Mouse (Mus musculus): Measurements from ENCODE around the gene Kxd1. TPM values are rescaled to one million over a fixed set of nuclear protein-coding genes. Genes with fewer than 3 reads are reported as not detected.

Kxd1 gene
- 54.8 to 67.2 TPM (median 60.8 TPM) in 4 replicates for total RNA-seq (2023; ENCODE audit: inconsistent age)

GRCm38 (mm10) chr8:70527512-70528181 lies at the start of gene Kxd1, which contains the start of gene Fkbp8:
Kxd1 (minus strand) TSS chr8:70527956.
Fkbp8 (plus strand) TSS chr8:70527724.

DNA sequence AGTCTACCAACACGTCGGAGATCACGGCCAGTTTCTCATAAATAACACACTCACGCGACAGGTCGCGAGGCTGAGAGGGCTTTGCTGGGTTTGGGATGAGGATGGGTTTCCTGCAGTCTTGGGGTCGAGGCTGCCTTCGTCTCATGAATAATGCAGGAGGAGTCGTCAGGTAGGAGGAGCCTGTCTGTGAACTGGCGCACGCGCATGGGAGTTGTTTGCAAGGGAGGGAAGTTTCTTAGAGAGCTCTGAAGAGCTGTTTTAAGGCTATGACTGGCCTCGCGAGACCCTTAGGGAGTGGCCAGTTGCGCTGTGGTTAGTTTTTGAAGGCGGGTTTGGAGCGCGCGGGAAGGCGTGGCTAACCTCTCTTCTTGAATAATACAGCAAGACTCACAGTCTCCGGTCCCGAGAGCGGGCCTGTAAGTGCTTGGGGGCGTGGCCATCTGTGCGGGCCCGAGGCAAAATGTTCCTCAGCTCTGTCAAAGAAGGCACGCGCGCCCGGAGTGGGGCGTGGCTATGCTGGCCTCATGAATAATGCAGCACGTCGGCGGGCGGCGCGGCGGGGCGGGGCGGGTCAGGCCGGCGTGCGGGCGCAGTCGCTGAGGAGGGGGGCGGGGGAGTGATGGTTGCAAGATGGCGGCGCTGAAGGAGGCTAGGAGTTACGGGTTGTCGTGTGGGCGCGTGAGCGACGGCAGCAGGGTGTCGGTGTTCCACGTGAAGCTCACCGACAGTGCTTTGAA lies 11.5 kb upstream of the Kxd1 start, which contains the start of gene Ell:
Gene Ell (plus strand): TSS at position 381 of the 737 bp plus-strand sequence.

GRCm38 (mm10) chr8:70510228-70510915 lies 17.4 kb downstream of the Kxd1 start, which contains the start of gene Uba52:
Uba52 (minus strand) TSS chr8:70510801.

GRCm38 (mm10) chr8:70506328-70507026 lies 21.3 kb downstream of the Kxd1 start, which contains the start of gene Rex1bd:
Rex1bd (minus strand) TSS chr8:70506752.

DNA sequence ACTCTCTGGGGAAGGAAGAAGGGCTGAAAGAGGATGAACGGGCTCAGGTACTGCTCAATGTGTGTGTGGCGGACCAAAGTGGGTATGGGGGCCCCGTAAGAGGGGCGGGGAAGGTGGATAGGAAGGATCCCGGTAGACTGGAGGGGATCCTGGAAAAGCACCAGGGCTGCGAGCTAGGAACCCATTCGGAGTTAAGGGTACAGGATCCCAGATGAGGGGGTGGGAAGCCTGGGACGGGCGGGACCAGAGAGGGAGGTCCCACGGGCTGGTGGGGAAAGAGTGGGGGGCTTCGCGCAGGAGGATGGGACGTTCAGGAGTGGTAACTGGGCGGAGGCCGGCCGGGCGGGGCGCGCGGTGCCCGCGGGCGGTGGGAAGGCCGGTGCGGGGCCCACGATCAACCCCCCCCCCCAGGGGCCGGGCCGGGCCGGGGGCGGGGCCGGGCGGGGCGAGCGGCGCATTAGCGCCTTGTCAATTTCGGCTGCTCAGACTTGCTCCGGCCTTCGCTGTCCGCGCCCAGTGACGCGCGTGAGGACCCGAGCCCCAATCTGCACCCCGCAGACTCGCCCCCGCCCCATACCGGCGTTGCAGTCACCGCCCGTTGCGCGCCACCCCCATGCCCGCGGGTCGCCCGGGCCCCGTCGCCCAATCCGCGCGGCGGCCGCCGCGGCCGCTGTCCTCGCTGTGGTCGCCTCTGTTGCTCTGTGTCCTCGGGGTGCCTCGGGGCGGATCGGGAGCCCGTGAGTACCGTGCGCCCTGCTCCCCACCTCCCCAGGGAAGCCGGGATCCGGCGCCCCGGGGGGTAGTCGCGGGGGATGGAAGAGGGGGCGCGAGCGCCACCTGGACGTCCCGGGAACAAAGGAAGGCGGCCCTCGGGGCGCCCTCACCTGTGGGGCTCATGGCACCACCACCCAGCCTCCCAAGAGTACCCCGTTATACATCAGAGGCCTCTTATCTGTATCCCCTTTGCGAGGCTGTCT lies 34.8 kb downstream of the Kxd1 start, which contains the start of gene Crlf1:
Gene Crlf1 (plus strand): TSS at position 495 of the 977 bp plus-strand sequence.

GRCm38 (mm10) chr8:70486941-70487520 lies 40.7 kb downstream of the Kxd1 start, which contains the start of gene Tmem59l:
Tmem59l (minus strand) TSS chr8:70487358.

DNA sequence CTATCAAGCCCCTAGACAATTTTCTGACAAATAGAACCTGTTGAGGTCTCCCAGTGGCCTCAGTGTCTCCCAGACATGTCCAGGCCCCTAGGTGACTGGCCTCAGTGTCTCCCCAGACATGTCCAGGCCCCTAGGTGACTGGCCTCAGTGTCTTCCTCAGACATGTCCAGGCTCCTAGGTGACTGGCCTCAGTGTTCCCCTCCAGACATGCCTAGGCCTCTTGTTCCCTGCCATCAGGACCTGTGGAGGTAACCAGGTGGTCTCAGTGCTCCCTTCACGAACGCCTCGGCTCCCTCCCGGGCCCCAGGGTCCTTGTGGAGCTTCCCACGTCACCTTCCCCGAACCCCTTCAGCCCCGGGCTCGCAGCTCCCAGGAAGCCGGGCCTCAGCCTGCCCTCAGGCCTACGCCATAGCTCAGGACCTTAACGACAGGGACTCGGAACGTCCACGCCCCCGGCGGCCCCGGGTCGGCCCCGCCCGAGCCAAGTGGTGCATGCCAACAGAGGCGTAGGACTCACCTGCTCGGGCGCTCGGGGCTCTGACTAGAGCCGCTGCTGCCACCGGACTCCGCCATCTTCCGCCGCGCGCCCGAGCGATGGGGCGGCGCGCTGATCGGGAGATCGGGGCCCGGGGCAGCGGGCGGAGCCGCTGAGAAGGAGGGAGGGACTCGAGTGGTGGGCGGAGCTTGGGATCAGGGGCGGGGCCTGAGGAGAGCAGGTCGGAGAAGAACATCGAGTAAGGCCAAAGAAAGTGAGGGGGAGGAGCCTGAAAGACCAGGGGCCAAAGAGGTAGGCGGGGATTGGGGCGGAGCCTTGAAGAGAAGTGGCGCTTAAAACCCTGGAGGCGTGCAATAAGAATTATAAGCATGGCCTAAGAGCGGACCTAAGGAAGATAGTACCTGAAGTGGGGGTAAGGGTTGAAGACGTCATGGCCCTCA lies 51.2 kb downstream of the Kxd1 start, which contains the start of gene Klhl26:
Gene Klhl26 (minus strand): TSS at position 636 of the 936 bp plus-strand sequence.

Other genes starting within 250 kb of the Kxd1 start
- 7.0 to 10.2 TPM (median 8.9 TPM) in 4 replicates for gene Homer3, start 245.1 kb downstream of the Kxd1 start, total RNA-seq (2023; ENCODE audit: inconsistent age)
- gene Ddx49, start 225.5 kb downstream of the Kxd1 start, total RNA-seq (2023; ENCODE audit: inconsistent age) = 60.2 to 96.0 TPM (median 74.4 TPM) in 4 replicates
- 101 to 125 TPM (median 107 TPM) in 4 replicates for gene Cope, start 225.4 kb downstream of the Kxd1 start, total RNA-seq (2023; ENCODE audit: inconsistent age)
- gene Cers1, start 212.2 kb downstream of the Kxd1 start, total RNA-seq (2023; ENCODE audit: inconsistent age) = not detected in 4 replicates
- gene Gdf1, start 198.1 kb downstream of the Kxd1 start, total RNA-seq (2023; ENCODE audit: inconsistent age) = not detected in 4 replicates
- gene Upf1, start 174.7 kb downstream of the Kxd1 start, total RNA-seq (2023; ENCODE audit: inconsistent age) = 70.0 to 77.0 TPM (median 72.2 TPM) in 4 replicates
- gene Comp, start 154.4 kb downstream of the Kxd1 start, total RNA-seq (2023; ENCODE audit: inconsistent age) = 0.27 TPM in 1 of 4 replicates, not detected in the others
- 22.3 to 28.4 TPM (median 23.9 TPM) in 4 replicates for gene Crtc1, start 88.4 kb downstream of the Kxd1 start, total RNA-seq (2023; ENCODE audit: inconsistent age)
- gene Klhl26, start 51.0 kb downstream of the Kxd1 start, total RNA-seq (2023; ENCODE audit: inconsistent age) = 7.3 to 8.5 TPM (median 7.7 TPM) in 4 replicates
- not detected in 4 replicates for gene Tmem59l, start 40.6 kb downstream of the Kxd1 start, total RNA-seq (2023; ENCODE audit: inconsistent age)
- 1.4 TPM in 1 of 4 replicates, not detected in the others for gene Crlf1, start 34.8 kb downstream of the Kxd1 start, total RNA-seq (2023; ENCODE audit: inconsistent age)
- 28.9 to 47.2 TPM (median 37.2 TPM) in 4 replicates for gene Rex1bd, start 21.2 kb downstream of the Kxd1 start, total RNA-seq (2023; ENCODE audit: inconsistent age)
- 2,371 to 2,974 TPM (median 2,811 TPM) in 4 replicates for gene Uba52, start 17.2 kb downstream of the Kxd1 start, total RNA-seq (2023; ENCODE audit: inconsistent age)
- gene Fkbp8, start 232 bp downstream of the Kxd1 start, total RNA-seq (2023; ENCODE audit: inconsistent age) = 246 to 268 TPM (median 258 TPM) in 4 replicates
- 27.0 to 37.0 TPM (median 32.5 TPM) in 4 replicates for gene Ell, start 11.5 kb upstream of the Kxd1 start, total RNA-seq (2023; ENCODE audit: inconsistent age)
- gene Isyna1, start 66.4 kb upstream of the Kxd1 start, total RNA-seq (2023; ENCODE audit: inconsistent age) = 95.3 to 112 TPM (median 100 TPM) in 4 replicates
- 61.1 to 68.9 TPM (median 66.7 TPM) in 4 replicates for gene Ssbp4, start 80.9 kb upstream of the Kxd1 start, total RNA-seq (2023; ENCODE audit: inconsistent age)
- gene Lrrc25, start 88.2 kb upstream of the Kxd1 start, total RNA-seq (2023; ENCODE audit: inconsistent age) = 4.0 to 6.8 TPM (median 5.4 TPM) in 4 replicates
- gene Gdf15, start 104.5 kb upstream of the Kxd1 start, total RNA-seq (2023; ENCODE audit: inconsistent age) = not detected in 4 replicates
- gene Pgpep1, start 132.4 kb upstream of the Kxd1 start, total RNA-seq (2023; ENCODE audit: inconsistent age) = 7.3 to 13.8 TPM (median 11.9 TPM) in 4 replicates
- 110 to 142 TPM (median 130 TPM) in 4 replicates for gene Lsm4, start 145.3 kb upstream of the Kxd1 start, total RNA-seq (2023; ENCODE audit: inconsistent age)
- gene Jund, start 171.0 kb upstream of the Kxd1 start, total RNA-seq (2023; ENCODE audit: inconsistent age) = 2,155 to 2,567 TPM (median 2,406 TPM) in 4 replicates
- 40.3 to 68.5 TPM (median 46.5 TPM) in 4 replicates for gene Iqcn, start 175.5 kb upstream of the Kxd1 start, total RNA-seq (2023; ENCODE audit: inconsistent age)
- 0.87 to 2.4 TPM in 2 of 4 replicates, not detected in the others for gene Gm3336, start 190.6 kb upstream of the Kxd1 start, total RNA-seq (2023; ENCODE audit: inconsistent age)
- 2.7 to 6.0 TPM (median 3.9 TPM) in 4 replicates for gene Pde4c, start 195.8 kb upstream of the Kxd1 start, total RNA-seq (2023; ENCODE audit: inconsistent age)
- 8.1 to 11.7 TPM (median 10.3 TPM) in 4 replicates for gene Rab3a, start 226.7 kb upstream of the Kxd1 start, total RNA-seq (2023; ENCODE audit: inconsistent age)
- 23.5 to 28.2 TPM (median 25.8 TPM) in 4 replicates for gene Mpv17l2, start 233.0 kb upstream of the Kxd1 start, total RNA-seq (2023; ENCODE audit: inconsistent age)
- 23.1 to 25.4 TPM (median 24.1 TPM) in 4 replicates for gene Pik3r2, start 248.8 kb upstream of the Kxd1 start, total RNA-seq (2023; ENCODE audit: inconsistent age)